Mouse (Mus musculus): ENCODE data around the gene Cd70. TPM values are rescaled to one million over a fixed set of nuclear protein-coding genes. Genes with fewer than 3 reads are reported as not detected.
A peak's percentile ranks its signal among the peaks of the same experiment; 100 is the strongest.

Gene Cd70
- polyA plus RNA-seq, 2 experiments: not detected

- no peak for TF ChIP-seq POLR2A (IDR thresholded peaks at IDR 0.05; ENCODE audit: borderline replicate concordance, extremely low read depth, insufficient read depth, insufficient read length)
- no peak overlapping the region for H3K27ac ChIP-seq (replicated peaks; ENCODE audit: low read depth, low read length)
- DNase-seq (ENCODE audit: low spot score): no peak
- no peaks in the 10 kb centered on the region for H3K4me1 ChIP-seq (ENCODE audit: control insufficient read depth, insufficient read depth, low read length)
- no peak overlapping the region for H3K9ac ChIP-seq (ENCODE audit: low read depth, low read length, severe bottlenecking)
- 88% methylated on average over 11 of the region's 11 CpGs for WGBS
- no peaks in the 10 kb centered on the region for H3K36me3 ChIP-seq (ENCODE audit: control insufficient read depth, insufficient read depth, low read length)
- ATAC-seq (ENCODE audit: low FRiP score, low read depth): no peak
- H3K9me3 ChIP-seq (ENCODE audit: control insufficient read depth, low read length): no peaks in the 10 kb centered on the region
- no peaks in the 10 kb centered on the region for H3K27me3 ChIP-seq (ENCODE audit: control insufficient read depth, insufficient read depth, low read length)
- H3K4me2 ChIP-seq (replicated peaks; ENCODE audit: low read depth, low read length, severe bottlenecking): no peak overlapping the region
- no peak overlapping the region for H3K4me3 ChIP-seq (replicated peaks; ENCODE audit: low read length)
Observed at GRCm38 (mm10) chr17:57123192-57124118, 26.1 kb downstream of the Cd70 start.

DNA sequence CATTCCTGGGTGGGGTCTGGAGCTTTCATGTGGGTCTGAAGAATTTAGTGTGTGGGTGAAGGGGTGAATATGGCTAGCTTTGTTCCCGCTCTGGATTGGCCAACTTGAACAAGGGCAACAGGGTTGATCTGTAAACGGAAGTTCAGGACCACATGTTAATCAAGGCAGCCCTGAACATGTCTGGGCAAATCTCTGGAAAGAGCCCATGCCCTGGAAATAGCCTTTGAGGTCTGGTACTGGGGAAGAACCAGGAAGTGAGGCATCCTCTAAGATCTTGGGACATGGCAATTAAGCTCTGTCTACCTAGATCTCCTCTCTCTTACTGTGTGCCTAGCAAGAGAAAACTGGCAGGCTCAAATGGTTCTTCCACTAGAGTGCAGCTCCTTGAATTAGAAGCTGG, 27.7 kb downstream of the Cd70 start:
- Histone ChIP-seq H3K9ac (ENCODE audit: low read depth, low read length, severe bottlenecking) (no peak overlapping the region), H3K27me3 (ENCODE audit: control insufficient read depth, insufficient read depth, low read length) (no peaks in the 10 kb centered on the region), H3K9me3 (ENCODE audit: control insufficient read depth, low read length) (no peaks in the 10 kb centered on the region), H3K4me1 (ENCODE audit: control insufficient read depth, insufficient read depth, low read length) (no peaks in the 10 kb centered on the region), H3K4me2 (replicated peaks; ENCODE audit: low read depth, low read length, severe bottlenecking) (no peak overlapping the region), H3K36me3 (ENCODE audit: control insufficient read depth, insufficient read depth, low read length) (no peaks in the 10 kb centered on the region), H3K27ac (replicated peaks; ENCODE audit: low read depth, low read length) (no peak overlapping the region), H3K4me3 (replicated peaks; ENCODE audit: low read length) (no peak overlapping the region)
- WGBS: 70% methylated on average over 2 of the region's 2 CpGs
- no peak for TF ChIP-seq POLR2A (IDR thresholded peaks at IDR 0.05; ENCODE audit: borderline replicate concordance, extremely low read depth, insufficient read depth, insufficient read length)
- no peak for DNase-seq (ENCODE audit: low spot score)
- ATAC-seq (ENCODE audit: low FRiP score, low read depth): no peak

- no peak overlapping the region; the same call in 1 of the 2 replicates for H3K4me2 ChIP-seq (replicated peaks; ENCODE audit: low read depth, low read length, severe bottlenecking)
- ATAC-seq (ENCODE audit: low FRiP score, low read depth) (peak; percentile 84), DNase-seq (ENCODE audit: low spot score) (peak; percentile 37)
- H3K9ac ChIP-seq (ENCODE audit: low read depth, low read length, severe bottlenecking): no peak overlapping the region
- H3K36me3 ChIP-seq (ENCODE audit: control insufficient read depth, insufficient read depth, low read length): no peaks in the 10 kb centered on the region
- no peak for TF ChIP-seq POLR2A (IDR thresholded peaks at IDR 0.05; ENCODE audit: borderline replicate concordance, extremely low read depth, insufficient read depth, insufficient read length)
- H3K27ac ChIP-seq (replicated peaks; ENCODE audit: low read depth, low read length): no peak overlapping the region
- no peaks in the 10 kb centered on the region for H3K9me3 ChIP-seq (ENCODE audit: control insufficient read depth, low read length)
- H3K27me3 ChIP-seq (ENCODE audit: control insufficient read depth, insufficient read depth, low read length): no peaks in the 10 kb centered on the region
- no peaks in the 10 kb centered on the region for H3K4me1 ChIP-seq (ENCODE audit: control insufficient read depth, insufficient read depth, low read length)
- no peak overlapping the region for H3K4me3 ChIP-seq (replicated peaks; ENCODE audit: low read length)
- WGBS: 1% methylated on average over 11 of the region's 11 CpGs
Observed at GRCm38 (mm10) chr17:57118524-57119349, 30.8 kb downstream of the Cd70 start.

DNA sequence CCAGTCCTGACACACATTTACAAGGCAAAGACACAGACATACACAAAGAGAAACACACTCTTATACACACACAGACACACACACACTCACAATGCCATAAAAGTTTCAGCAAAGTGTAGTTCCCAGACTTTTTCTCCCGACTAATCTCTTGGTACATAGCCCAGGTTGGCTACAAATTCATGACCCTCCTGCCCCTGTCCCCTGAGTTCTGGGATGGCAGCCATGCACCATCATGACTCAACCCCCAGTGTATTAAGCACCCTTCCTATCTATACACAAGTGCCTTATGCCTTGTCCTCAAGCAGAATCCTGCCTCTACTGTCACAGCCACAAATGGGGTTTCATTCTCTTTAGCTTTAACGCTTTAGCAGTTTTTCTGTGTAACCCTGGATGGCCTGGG, 32.8 kb downstream of the Cd70 start:
- no peak for TF ChIP-seq POLR2A (IDR thresholded peaks at IDR 0.05; ENCODE audit: borderline replicate concordance, extremely low read depth, insufficient read depth, insufficient read length)
- DNase-seq (ENCODE audit: low spot score) (no peak), ATAC-seq (ENCODE audit: low FRiP score, low read depth) (no peak)
- H3K27me3 ChIP-seq (ENCODE audit: control insufficient read depth, insufficient read depth, low read length): no peaks in the 10 kb centered on the region
- no peaks in the 10 kb centered on the region for H3K36me3 ChIP-seq (ENCODE audit: control insufficient read depth, insufficient read depth, low read length)
- no peaks in the 10 kb centered on the region for H3K4me1 ChIP-seq (ENCODE audit: control insufficient read depth, insufficient read depth, low read length)
- WGBS: 80% methylated on average over 2 of the region's 2 CpGs
- no peak overlapping the region for H3K27ac ChIP-seq (replicated peaks; ENCODE audit: low read depth, low read length)
- no peak overlapping the region for H3K9ac ChIP-seq (ENCODE audit: low read depth, low read length, severe bottlenecking)
- H3K4me3 ChIP-seq (replicated peaks; ENCODE audit: low read length): no peak overlapping the region
- no peaks in the 10 kb centered on the region for H3K9me3 ChIP-seq (ENCODE audit: control insufficient read depth, low read length)
- no peak overlapping the region for H3K4me2 ChIP-seq (replicated peaks; ENCODE audit: low read depth, low read length, severe bottlenecking)

- Histone ChIP-seq H3K4me2 (replicated peaks; ENCODE audit: low read depth, low read length, severe bottlenecking) (no peak overlapping the region), H3K27ac (replicated peaks; ENCODE audit: low read depth, low read length) (no peak overlapping the region), H3K36me3 (ENCODE audit: control insufficient read depth, insufficient read depth, low read length) (no peaks in the 10 kb centered on the region), H3K4me3 (replicated peaks; ENCODE audit: low read length) (no peak overlapping the region), H3K9ac (ENCODE audit: low read depth, low read length, severe bottlenecking) (no peak overlapping the region), H3K9me3 (ENCODE audit: control insufficient read depth, low read length) (no peaks in the 10 kb centered on the region), H3K4me1 (ENCODE audit: control insufficient read depth, insufficient read depth, low read length) (no peaks in the 10 kb centered on the region), H3K27me3 (ENCODE audit: control insufficient read depth, insufficient read depth, low read length) (no peaks in the 10 kb centered on the region)
- 84% methylated on average over 10 of the region's 10 CpGs for WGBS
- TF ChIP-seq POLR2A (IDR thresholded peaks at IDR 0.05; ENCODE audit: borderline replicate concordance, extremely low read depth, insufficient read depth, insufficient read length): no peak
- DNase-seq (ENCODE audit: low spot score) (no peak), ATAC-seq (ENCODE audit: low FRiP score, low read depth) (no peak)
Observed at GRCm38 (mm10) chr17:57112768-57113474, 36.7 kb downstream of the Cd70 start.
